Mouse (Mus musculus): Measurements from ENCODE around the gene Poc1a. TPM values are rescaled to one million over a fixed set of nuclear protein-coding genes. Genes with fewer than 3 reads are reported as not detected.

Poc1a gene
- polyA plus RNA-seq, 1 experiment from 2014 or later, result 23.8 TPM

- Histone ChIP-seq H3K4me2 (replicated peaks) (peak overlapping the region; percentile 95), H3K36me3 (peaks cover 57% of the 10 kb centered on the region), H3K27me3 (no peaks in the 10 kb centered on the region), H3K4me1 (peaks cover 55% of the 10 kb centered on the region), H3K27ac (peak overlapping the region; percentile 73), H3K9me3 (no peaks in the 10 kb centered on the region), H3K9ac (peak overlapping the region; percentile 100), H3K4me3 (peak overlapping the region; percentile 98)
- WGBS, result 7% methylated on average over 6 of the region's 6 CpGs
- no peak for ATAC-seq (ENCODE audit: low FRiP score, low read depth)
Measured at GRCm38 (mm10) chr9:106371776-106372175, 90.9 kb downstream of the Poc1a start.

- Histone ChIP-seq H3K4me3 (peak overlapping the region; percentile 98), H3K4me1 (peaks cover 59% of the 10 kb centered on the region), H3K4me2 (replicated peaks) (peak overlapping the region; percentile 95), H3K27ac (0 out of 2 replicates have a peak overlapping the region, but pooled peaks have one; percentile 73), H3K36me3 (peaks cover 67% of the 10 kb centered on the region), H3K9ac (peak overlapping the region; percentile 100), H3K27me3 (no peaks in the 10 kb centered on the region), H3K9me3 (no peaks in the 10 kb centered on the region)
- no peak for ATAC-seq (ENCODE audit: low FRiP score, low read depth)
- 88% methylated on average over 11 of the region's 11 CpGs for WGBS
Measured at GRCm38 (mm10) chr9:106372431-106373412, 91.9 kb downstream of the Poc1a start.

- ATAC-seq (ENCODE audit: low FRiP score, low read depth), result no peak
- H3K36me3 ChIP-seq, result peaks cover 79% of the 10 kb centered on the region
- no peaks in the 10 kb centered on the region for H3K27me3 ChIP-seq
- 0 out of 2 replicates have a peak overlapping the region, but pooled peaks have one; percentile 36 for H3K9ac ChIP-seq
- H3K4me2 ChIP-seq (replicated peaks), result no peak overlapping the region
- H3K4me3 ChIP-seq, result no peak overlapping the region
- peaks cover 67% of the 10 kb centered on the region for H3K4me1 ChIP-seq
- no peak overlapping the region for H3K27ac ChIP-seq
- 82% methylated on average over 7 of the region's 7 CpGs for WGBS
- no peaks in the 10 kb centered on the region for H3K9me3 ChIP-seq
Measured at GRCm38 (mm10) chr9:106373973-106374372, 93.1 kb downstream of the Poc1a start.

- H3K27me3 ChIP-seq, result no peaks in the 10 kb centered on the region
- WGBS, result 91% methylated on average over 8 of the region's 8 CpGs
- H3K4me1 ChIP-seq, result peaks cover 54% of the 10 kb centered on the region
- no peak overlapping the region for H3K4me2 ChIP-seq (replicated peaks)
- H3K27ac ChIP-seq, result peak overlapping the region; percentile 39; the same call in 1 of the 2 replicates
- no peak for ATAC-seq (ENCODE audit: low FRiP score, low read depth)
- H3K4me3 ChIP-seq, result no peak overlapping the region
- no peaks in the 10 kb centered on the region for H3K9me3 ChIP-seq
- H3K36me3 ChIP-seq, result peaks cover 68% of the 10 kb centered on the region
- no peak overlapping the region for H3K9ac ChIP-seq
Measured at GRCm38 (mm10) chr9:106377247-106377646, 96.4 kb downstream of the Poc1a start.

GRCm38 (mm10) chr9:106378045-106378444, 97.2 kb downstream of the Poc1a start:
- H3K9ac ChIP-seq, result no peak overlapping the region
- peaks cover 48% of the 10 kb centered on the region for H3K4me1 ChIP-seq
- H3K27me3 ChIP-seq, result no peaks in the 10 kb centered on the region
- H3K4me3 ChIP-seq, result no peak overlapping the region
- H3K9me3 ChIP-seq, result no peaks in the 10 kb centered on the region
- no peak for ATAC-seq (ENCODE audit: low FRiP score, low read depth)
- H3K36me3 ChIP-seq, result peaks cover 60% of the 10 kb centered on the region
- 58% methylated on average over 3 of the region's 3 CpGs for WGBS
- no peak overlapping the region for H3K4me2 ChIP-seq (replicated peaks)
- H3K27ac ChIP-seq, result peak overlapping the region; percentile 39; the same call in 1 of the 2 replicates

- no peak for ATAC-seq (ENCODE audit: low FRiP score, low read depth)
- Histone ChIP-seq H3K4me2 (replicated peaks) (no peak overlapping the region), H3K9ac (no peak overlapping the region), H3K4me3 (no peak overlapping the region), H3K4me1 (peaks cover 48% of the 10 kb centered on the region), H3K27ac (peak overlapping the region; percentile 58; the same call in 1 of the 2 replicates), H3K36me3 (peaks cover 53% of the 10 kb centered on the region), H3K9me3 (no peaks in the 10 kb centered on the region), H3K27me3 (no peaks in the 10 kb centered on the region)
- WGBS, result 57% methylated on average over 9 of the region's 9 CpGs
Measured at GRCm38 (mm10) chr9:106378753-106379152, 97.9 kb downstream of the Poc1a start.

- H3K27ac ChIP-seq, result no peak overlapping the region
- no peak overlapping the region for H3K4me2 ChIP-seq (replicated peaks)
- H3K9ac ChIP-seq, result no peak overlapping the region
- H3K4me1 ChIP-seq, result peaks cover 37% of the 10 kb centered on the region
- no peak for ATAC-seq (ENCODE audit: low FRiP score, low read depth)
- no peaks in the 10 kb centered on the region; the same call in 1 of the 2 replicates for H3K9me3 ChIP-seq
- H3K27me3 ChIP-seq, result no peaks in the 10 kb centered on the region
- 87% methylated on average over 12 of the region's 12 CpGs for whole genome bisulfite sequencing
- no peaks in the 10 kb centered on the region for H3K36me3 ChIP-seq
- H3K4me3 ChIP-seq, result no peak overlapping the region
Measured at GRCm38 (mm10) chr9:106386181-106386864, 105.5 kb downstream of the Poc1a start.

GRCm38 (mm10) chr9:106392828-106393527, 112.1 kb downstream of the Poc1a start:
- Histone ChIP-seq H3K4me3 (no peak overlapping the region), H3K27me3 (no peaks in the 10 kb centered on the region), H3K27ac (no peak overlapping the region), H3K4me1 (peaks cover 35% of the 10 kb centered on the region), H3K4me2 (replicated peaks) (no peak overlapping the region), H3K36me3 (no peaks in the 10 kb centered on the region), H3K9me3 (no peaks in the 10 kb centered on the region; the same call in 1 of the 2 replicates), H3K9ac (no peak overlapping the region)
- ATAC-seq (ENCODE audit: low FRiP score, low read depth), result no peak
- 76% methylated on average over 11 of the region's 11 CpGs for WGBS

- no peak overlapping the region for H3K4me2 ChIP-seq (replicated peaks)
- 94% methylated on average over 8 of the region's 8 CpGs for WGBS
- H3K4me3 ChIP-seq, result no peak overlapping the region
- H3K27me3 ChIP-seq, result no peaks in the 10 kb centered on the region
- no peak overlapping the region for H3K9ac ChIP-seq
- ATAC-seq (ENCODE audit: low FRiP score, low read depth), result no peak
- no peak overlapping the region for H3K27ac ChIP-seq
- H3K9me3 ChIP-seq, result no peaks in the 10 kb centered on the region; the same call in 1 of the 2 replicates
- H3K36me3 ChIP-seq, result no peaks in the 10 kb centered on the region
- H3K4me1 ChIP-seq, result peaks cover 35% of the 10 kb centered on the region
Measured at GRCm38 (mm10) chr9:106393548-106393947, 112.7 kb downstream of the Poc1a start.

- Histone ChIP-seq H3K4me2 (replicated peaks) (no peak overlapping the region), H3K9ac (peak overlapping the region; percentile 36; the same call in 1 of the 2 replicates), H3K27me3 (no peaks in the 10 kb centered on the region), H3K4me1 (peaks cover 41% of the 10 kb centered on the region), H3K36me3 (no peaks in the 10 kb centered on the region), H3K27ac (0 out of 2 replicates have a peak overlapping the region, but pooled peaks have one; percentile 33), H3K9me3 (no peaks in the 10 kb centered on the region), H3K4me3 (no peak overlapping the region)
- peak; percentile 51; the same call in 1 of the 2 replicates for ATAC-seq (ENCODE audit: low FRiP score, low read depth)
- WGBS, result 48% methylated on average over 11 of the region's 11 CpGs
Measured at GRCm38 (mm10) chr9:106394649-106395602, 114.1 kb downstream of the Poc1a start.

- Histone ChIP-seq H3K27ac (no peak overlapping the region), H3K9ac (no peak overlapping the region), H3K9me3 (no peaks in the 10 kb centered on the region), H3K4me3 (no peak overlapping the region), H3K36me3 (no peaks in the 10 kb centered on the region), H3K4me2 (replicated peaks) (no peak overlapping the region), H3K4me1 (peaks cover 29% of the 10 kb centered on the region), H3K27me3 (no peaks in the 10 kb centered on the region)
- 68% methylated on average over 4 of the region's 4 CpGs for WGBS
- no peak for ATAC-seq (ENCODE audit: low FRiP score, low read depth)
Measured at GRCm38 (mm10) chr9:106397733-106398132, 116.9 kb downstream of the Poc1a start.

Data from limb, embryonic 13.5 days (tissue).